Mouse (Mus musculus) neural tube, embryonic 12.5 days (tissue): Measurements from ENCODE around the gene Gm48552. TPM values are rescaled to one million over a fixed set of nuclear protein-coding genes. Genes with fewer than 3 reads are reported as not detected.

Source experiments
- ATAC-seq: fragments of 200-750 bp; cut with Nextera tagmentation; 2 replicates; pipeline ENCODE4 v1.8.0; 2017; ENCODE audit warnings: low read depth, mild to moderate bottlenecking, moderate TSS enrichment, moderate library complexity; ENCODE audit not compliant: low FRiP score
- H3K27ac ChIP-seq: fragments of 300-500 bp; sonication (generic); 2 replicates; pipeline ENCODE4 v1.5.1; 2016
- H3K27me3 ChIP-seq: fragments of 300-500 bp; sonication (generic); replicated peaks from 2 replicates; pipeline ENCODE4 v1.6.1; 2016; ENCODE audit warnings: mild to moderate bottlenecking
- H3K36me3 ChIP-seq: fragments of 300-500 bp; sonication (generic); 2 replicates; pipeline ENCODE4 v1.6.1; 2016; ENCODE audit warnings: mild to moderate bottlenecking
- H3K4me1 ChIP-seq: fragments of 300-500 bp; sonication (generic); 2 replicates; pipeline ENCODE4 v1.6.1; 2016
- H3K4me2 ChIP-seq: fragments of 300-500 bp; sonication (generic); replicated peaks from 2 replicates; pipeline ENCODE4 v1.6.1; 2016; ENCODE audit warnings: mild to moderate bottlenecking
- H3K4me3 ChIP-seq: fragments of 300-500 bp; sonication (generic); 2 replicates; pipeline ENCODE4 v1.5.1; 2016
- H3K9ac ChIP-seq: fragments of 300-500 bp; sonication (generic); 2 replicates; pipeline ENCODE4 v1.6.1; 2016; ENCODE audit warnings: mild to moderate bottlenecking
- H3K9me3 ChIP-seq: fragments of 300-500 bp; sonication (generic); 2 replicates; pipeline ENCODE4 v1.6.1; 2016; ENCODE audit warnings: mild to moderate bottlenecking
- WGBS: fragments of 180-500 bp; shearing (Covaris S2); methylation state at CpG from one replicate; pipeline ENCODE4 v1.1.7; 2016; 5-methylcytosine and 5-hydroxymethylcytosine counted together
- polyA plus RNA-seq: library from polyadenylated mRNA; unstranded; fragments of >200 nt; fragmentation: Nextera tagmentation; extraction: Ambion mirVana; gene quantifications from 2 replicates; pipeline ENCODE4 v1.2.1, GENCODE M21; 2016

The Gm48552 gene
- polyA plus RNA-seq, 1 experiment from 2014 or later: 2.3 TPM

DNA sequence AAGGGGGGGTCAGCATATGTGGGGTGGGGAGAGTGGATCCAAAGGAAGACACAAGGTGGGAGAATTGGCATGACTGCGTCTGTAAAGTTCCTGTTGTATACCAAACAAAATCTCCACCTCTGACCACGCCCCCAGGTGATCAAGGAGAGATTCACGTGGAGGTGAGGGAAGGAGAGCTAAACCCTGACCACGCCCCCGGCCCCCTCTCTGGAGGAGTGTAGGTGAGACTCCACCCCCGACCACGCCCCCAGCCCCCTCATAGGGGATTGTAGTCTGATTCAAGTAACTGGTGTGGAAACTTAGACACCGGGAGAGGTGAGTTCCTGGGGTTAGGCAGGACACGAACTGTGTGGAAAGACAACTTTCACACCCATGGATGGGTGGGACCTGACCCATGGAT is 15.3 kb downstream of the Gm48552 start:
- Histone ChIP-seq H3K4me2 (no peak overlapping the region), H3K4me1 (peaks cover 74% of the 10 kb centered on the region), H3K4me3 (no peak overlapping the region), H3K27me3 (peaks cover 30% of the 10 kb centered on the region), H3K9ac (no peak overlapping the region), H3K36me3 (peaks cover 32% of the 10 kb centered on the region), H3K27ac (no peak overlapping the region), H3K9me3 (no peaks in the 10 kb centered on the region)
- 11% methylated on average over 9 of the region's 9 CpGs for WGBS
- no peak for ATAC-seq

DNA sequence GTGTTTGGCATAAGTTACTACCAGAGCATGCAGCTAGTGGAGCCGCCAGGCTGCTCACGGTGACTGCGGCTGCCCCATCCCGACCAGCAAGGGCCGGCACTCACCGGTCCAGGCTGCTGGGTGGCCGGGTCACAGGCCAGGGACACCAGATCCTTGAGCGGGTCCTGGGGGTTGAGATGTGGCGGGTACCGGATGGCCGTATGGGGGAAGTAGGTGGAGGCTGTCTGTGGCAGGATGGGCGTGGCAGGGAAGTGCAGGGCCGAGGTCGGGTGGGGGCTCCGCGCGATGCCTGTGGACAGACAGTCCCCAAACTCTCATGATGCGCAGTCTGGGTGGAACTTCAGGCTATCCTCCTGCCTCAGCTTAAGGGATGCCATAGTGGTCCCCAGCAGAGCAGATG is 15.9 kb downstream of the Gm48552 start:
- Histone ChIP-seq H3K9me3 (no peaks in the 10 kb centered on the region), H3K36me3 (peaks cover 27% of the 10 kb centered on the region), H3K27me3 (peaks cover 30% of the 10 kb centered on the region), H3K27ac (no peak overlapping the region), H3K4me3 (no peak overlapping the region), H3K9ac (no peak overlapping the region), H3K4me2 (0 out of 2 replicates have a peak overlapping the region, but pooled peaks have one; percentile 3), H3K4me1 (peaks cover 76% of the 10 kb centered on the region)
- no peak for ATAC-seq
- 55% methylated on average over 18 of the region's 18 CpGs for WGBS

DNA sequence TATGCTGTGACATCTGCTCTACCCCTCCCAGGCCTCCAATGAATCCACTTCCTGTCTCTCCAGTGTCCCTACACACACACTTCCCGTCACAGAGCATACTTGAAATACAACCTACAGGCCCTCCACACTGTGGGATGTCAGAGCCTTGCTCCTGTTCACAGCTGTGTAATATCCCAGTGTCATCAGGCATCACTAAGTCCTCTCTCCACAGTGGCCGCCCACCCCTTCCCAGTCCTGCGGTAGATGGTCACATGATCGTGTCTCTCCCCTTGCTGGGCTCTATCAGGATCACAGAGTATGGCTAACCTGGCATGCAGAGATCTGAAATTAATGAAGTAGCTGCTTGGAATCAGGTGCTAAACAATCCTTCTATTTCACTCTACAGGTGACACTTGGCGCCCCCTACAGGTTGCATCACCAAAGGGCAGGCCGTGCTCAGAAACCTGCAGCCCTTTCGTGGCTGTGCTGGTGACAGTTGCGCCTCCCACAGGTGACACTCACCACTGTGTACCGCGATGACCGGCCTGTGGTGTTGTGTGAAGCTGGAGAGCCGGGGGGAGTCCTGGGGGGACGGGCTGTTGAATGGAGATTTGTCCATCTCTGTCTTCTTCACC is 16.9 kb downstream of the Gm48552 start:
- Histone ChIP-seq H3K9ac (no peak overlapping the region), H3K36me3 (peaks cover 18% of the 10 kb centered on the region), H3K27ac (no peak overlapping the region), H3K27me3 (peaks cover 30% of the 10 kb centered on the region), H3K4me1 (peaks cover 70% of the 10 kb centered on the region), H3K4me3 (no peak overlapping the region), H3K4me2 (0 out of 2 replicates have a peak overlapping the region, but pooled peaks have one; percentile 51), H3K9me3 (no peaks in the 10 kb centered on the region)
- ATAC-seq: no peak
- 44% methylated on average over 13 of the region's 13 CpGs for WGBS

DNA sequence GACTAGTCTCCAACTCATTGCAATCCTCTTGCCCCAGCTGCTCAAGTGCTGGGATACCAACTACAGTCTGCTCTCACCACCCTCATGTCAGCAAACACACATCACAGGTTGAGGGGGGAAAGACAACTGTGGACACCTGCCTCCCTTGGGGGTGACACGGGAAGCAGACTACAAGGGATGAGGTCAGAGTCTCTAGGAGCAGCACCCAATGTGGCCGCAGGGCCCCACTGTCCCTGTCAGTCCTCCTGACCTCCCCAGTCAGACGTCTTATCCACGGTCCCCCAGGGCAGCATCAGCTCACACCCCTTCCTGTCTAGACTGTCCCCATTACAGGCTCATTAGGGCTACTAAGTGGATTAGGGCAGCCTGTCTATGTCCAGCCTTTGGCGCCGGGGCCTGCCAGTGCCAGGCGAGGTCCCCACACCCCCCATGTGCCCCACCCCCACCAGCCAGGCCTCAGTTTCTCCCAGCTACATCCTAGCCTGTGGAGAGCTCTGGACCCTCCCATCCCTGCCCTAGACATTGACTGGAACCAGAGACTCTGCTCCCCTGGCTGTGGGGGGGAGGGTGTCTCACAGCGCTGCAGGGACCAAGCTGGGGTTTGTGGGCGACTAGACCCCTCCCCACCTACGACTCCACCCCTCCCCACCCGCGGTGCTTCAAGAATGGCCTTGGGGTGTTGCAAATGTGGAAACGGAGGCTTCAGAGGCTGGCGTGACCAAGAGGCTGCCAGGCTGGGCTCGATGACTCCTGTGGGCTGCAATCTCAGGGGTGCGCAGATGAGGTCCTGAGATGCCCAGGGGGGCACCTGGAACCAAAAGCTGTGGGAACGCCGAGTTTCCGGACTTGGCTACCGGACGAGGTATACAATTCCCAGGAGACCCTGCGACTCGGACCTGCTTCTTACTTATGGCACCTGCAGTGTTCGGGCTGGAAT is 18.0 kb downstream of the Gm48552 start:
- ATAC-seq: no peak
- peaks cover 30% of the 10 kb centered on the region for H3K27me3 ChIP-seq
- peak overlapping the region; percentile 51 for H3K4me2 ChIP-seq
- peak overlapping the region; percentile 21; the same call in 1 of the 2 replicates for H3K9ac ChIP-seq
- H3K36me3 ChIP-seq: peaks cover 18% of the 10 kb centered on the region
- peak overlapping the region; percentile 19 for H3K4me3 ChIP-seq
- WGBS: 22% methylated on average over 24 of the region's 24 CpGs
- H3K4me1 ChIP-seq: peaks cover 66% of the 10 kb centered on the region
- H3K27ac ChIP-seq: 0 out of 2 replicates have a peak overlapping the region, but pooled peaks have one; percentile 15
- no peaks in the 10 kb centered on the region for H3K9me3 ChIP-seq

DNA sequence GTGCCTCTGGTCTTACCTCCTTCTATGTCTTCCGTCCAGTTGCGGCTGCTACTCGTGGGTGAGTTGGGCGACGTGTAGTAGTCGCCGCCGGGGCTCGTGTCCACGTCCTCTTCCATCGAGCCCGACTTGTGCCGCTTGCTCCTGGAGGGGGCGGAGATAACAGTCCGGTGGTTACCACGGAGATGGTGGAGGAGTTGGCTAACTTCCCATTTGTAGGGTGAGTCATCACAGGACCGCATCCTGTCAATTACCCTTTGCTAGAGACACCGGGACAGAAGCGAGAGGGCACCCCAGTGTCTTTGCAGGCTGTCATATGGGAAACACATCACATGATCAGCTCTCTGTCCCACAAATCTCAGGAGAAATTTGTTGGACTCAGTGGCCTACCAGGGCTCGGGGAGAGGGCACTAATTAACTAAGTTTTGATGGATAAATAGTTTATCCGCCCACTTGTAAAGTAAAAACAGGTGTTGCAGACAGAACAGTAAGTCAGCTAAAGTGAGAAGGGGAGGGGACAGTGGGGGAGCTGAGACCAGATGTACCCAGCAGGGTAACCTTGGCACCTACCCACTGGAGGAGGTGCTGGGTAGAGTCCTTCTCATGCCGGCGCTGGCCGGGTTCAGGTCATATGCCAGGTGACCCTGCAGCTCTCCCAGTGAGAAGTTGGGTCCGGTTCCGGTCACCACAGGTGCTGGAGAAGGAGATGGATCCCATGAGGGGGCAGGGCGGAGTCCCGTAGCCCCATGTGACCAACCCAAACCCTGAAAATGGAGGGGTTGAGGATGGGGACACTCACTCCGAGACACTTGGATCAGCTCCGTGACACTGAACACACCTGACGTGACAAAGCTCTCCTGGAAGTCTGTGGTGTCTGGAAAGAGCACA is 19.0 kb downstream of the Gm48552 start:
- ATAC-seq: no peak
- peaks cover 66% of the 10 kb centered on the region for H3K4me1 ChIP-seq
- H3K4me3 ChIP-seq: peak overlapping the region; percentile 19
- peak overlapping the region; percentile 21; the same call in 1 of the 2 replicates for H3K9ac ChIP-seq
- H3K27ac ChIP-seq: 0 out of 2 replicates have a peak overlapping the region, but pooled peaks have one; percentile 15
- peaks cover 18% of the 10 kb centered on the region for H3K36me3 ChIP-seq
- WGBS: 21% methylated on average over 31 of the region's 31 CpGs
- H3K27me3 ChIP-seq: peaks cover 30% of the 10 kb centered on the region
- H3K4me2 ChIP-seq: peak overlapping the region; percentile 51
- no peaks in the 10 kb centered on the region for H3K9me3 ChIP-seq

DNA sequence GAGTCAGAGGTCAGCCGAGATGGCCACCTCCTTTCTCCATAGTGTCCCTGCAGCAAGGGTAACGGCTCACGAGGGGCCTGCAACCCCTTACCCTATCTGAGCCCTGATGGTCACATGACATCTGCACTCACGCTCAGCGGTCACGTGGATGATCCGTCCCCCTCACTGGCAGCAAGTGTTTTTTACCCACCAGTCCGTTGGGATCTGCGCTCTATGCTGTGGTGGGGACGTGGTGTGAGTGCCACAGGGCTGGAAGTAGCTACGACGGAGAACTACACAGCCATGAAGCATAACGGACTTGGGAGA is 19.6 kb downstream of the Gm48552 start:
- H3K4me1 ChIP-seq: peaks cover 63% of the 10 kb centered on the region
- H3K9me3 ChIP-seq: no peaks in the 10 kb centered on the region
- peak overlapping the region; percentile 51; the same call in 1 of the 2 replicates for H3K4me2 ChIP-seq
- peaks cover 18% of the 10 kb centered on the region for H3K36me3 ChIP-seq
- H3K9ac ChIP-seq: no peak overlapping the region
- H3K27me3 ChIP-seq: peaks cover 30% of the 10 kb centered on the region
- 43% methylated on average over 13 of the region's 13 CpGs for WGBS
- no peak for ATAC-seq
- H3K27ac ChIP-seq: no peak overlapping the region
- H3K4me3 ChIP-seq: no peak overlapping the region

DNA sequence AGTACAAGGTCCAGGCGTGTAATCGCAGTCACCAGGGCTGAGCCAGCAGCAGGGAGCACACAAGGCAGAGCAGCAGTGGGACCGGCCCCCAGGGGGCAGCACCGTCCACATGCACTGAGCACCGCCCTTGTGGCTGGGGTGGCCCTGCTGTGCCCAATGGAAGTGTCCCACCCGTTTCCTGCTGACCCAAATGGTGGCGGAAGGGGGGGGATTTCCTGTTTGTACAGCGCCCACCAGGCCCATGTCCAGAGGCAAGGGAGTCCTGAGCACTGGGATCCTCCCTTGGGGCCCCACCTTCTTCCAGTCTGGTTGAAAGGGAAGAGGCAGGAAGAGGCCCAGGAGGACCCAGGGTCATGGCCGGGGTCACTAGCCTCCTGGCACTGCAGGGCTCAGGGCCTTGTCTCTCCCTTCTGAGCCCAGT is 20.1 kb downstream of the Gm48552 start:
- no peak overlapping the region for H3K4me3 ChIP-seq
- peaks cover 65% of the 10 kb centered on the region for H3K4me1 ChIP-seq
- peak overlapping the region; percentile 10; the same call in 1 of the 2 replicates for H3K4me2 ChIP-seq
- no peak overlapping the region for H3K9ac ChIP-seq
- no peak for ATAC-seq
- peaks cover 30% of the 10 kb centered on the region for H3K27me3 ChIP-seq
- H3K9me3 ChIP-seq: no peaks in the 10 kb centered on the region
- H3K36me3 ChIP-seq: peaks cover 18% of the 10 kb centered on the region
- no peak overlapping the region for H3K27ac ChIP-seq
- WGBS: 13% methylated on average over 9 of the region's 9 CpGs

DNA sequence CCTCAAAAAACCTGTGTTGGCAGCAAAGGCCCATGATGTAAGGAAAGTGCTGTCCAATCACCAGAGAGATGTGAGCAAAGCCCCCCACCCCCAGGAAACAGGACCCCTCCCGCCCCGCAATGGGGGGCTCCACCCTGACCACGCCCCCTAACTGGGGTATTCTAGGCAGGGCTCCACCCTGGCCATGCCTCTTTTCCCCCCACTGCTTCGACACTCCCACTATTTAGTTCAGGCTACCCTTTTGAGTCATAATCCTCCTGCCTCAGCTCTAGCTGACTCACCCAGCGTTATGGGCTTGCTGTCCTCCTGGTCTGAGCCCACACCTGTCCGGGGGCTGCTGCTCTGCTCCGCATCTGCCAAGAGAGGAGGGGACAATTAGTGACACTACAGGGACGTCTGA is 20.5 kb downstream of the Gm48552 start:
- WGBS: 10% methylated on average over 8 of the region's 8 CpGs
- H3K27ac ChIP-seq: 0 out of 2 replicates have a peak overlapping the region, but pooled peaks have one; percentile 21
- H3K27me3 ChIP-seq: peaks cover 30% of the 10 kb centered on the region
- peak overlapping the region; percentile 10 for H3K4me2 ChIP-seq
- ATAC-seq: no peak
- 0 out of 2 replicates have a peak overlapping the region, but pooled peaks have one; percentile 3 for H3K4me3 ChIP-seq
- no peak overlapping the region for H3K9ac ChIP-seq
- H3K9me3 ChIP-seq: no peaks in the 10 kb centered on the region
- peaks cover 67% of the 10 kb centered on the region for H3K4me1 ChIP-seq
- peaks cover 15% of the 10 kb centered on the region for H3K36me3 ChIP-seq

DNA sequence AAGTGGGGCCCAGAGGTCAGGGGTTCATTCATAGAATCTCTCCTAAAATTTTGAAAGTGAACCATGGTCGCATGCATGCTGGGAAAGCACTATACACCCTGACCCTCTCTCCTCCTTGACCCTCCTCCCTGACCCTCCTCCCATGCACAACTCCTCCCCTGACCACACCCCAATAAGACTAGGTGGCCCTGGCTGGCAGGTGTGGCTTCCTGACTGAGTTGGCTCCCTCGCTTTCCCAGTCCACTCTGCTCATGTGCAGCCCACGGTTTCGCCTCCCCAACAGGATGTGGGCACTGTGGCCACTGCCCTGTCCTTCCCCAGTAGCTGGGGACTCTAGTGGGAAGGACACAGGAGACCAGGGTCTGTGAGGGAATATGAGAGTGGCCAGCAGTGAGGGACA is 21.5 kb downstream of the Gm48552 start:
- Histone ChIP-seq H3K4me2 (peak overlapping the region; percentile 14), H3K27me3 (peaks cover 23% of the 10 kb centered on the region), H3K27ac (no peak overlapping the region), H3K9me3 (no peaks in the 10 kb centered on the region), H3K4me3 (no peak overlapping the region), H3K9ac (0 out of 2 replicates have a peak overlapping the region, but pooled peaks have one; percentile 35), H3K4me1 (peaks cover 77% of the 10 kb centered on the region), H3K36me3 (peaks cover 7% of the 10 kb centered on the region)
- WGBS: 67% methylated on average over 4 of the region's 4 CpGs
- ATAC-seq: no peak

DNA sequence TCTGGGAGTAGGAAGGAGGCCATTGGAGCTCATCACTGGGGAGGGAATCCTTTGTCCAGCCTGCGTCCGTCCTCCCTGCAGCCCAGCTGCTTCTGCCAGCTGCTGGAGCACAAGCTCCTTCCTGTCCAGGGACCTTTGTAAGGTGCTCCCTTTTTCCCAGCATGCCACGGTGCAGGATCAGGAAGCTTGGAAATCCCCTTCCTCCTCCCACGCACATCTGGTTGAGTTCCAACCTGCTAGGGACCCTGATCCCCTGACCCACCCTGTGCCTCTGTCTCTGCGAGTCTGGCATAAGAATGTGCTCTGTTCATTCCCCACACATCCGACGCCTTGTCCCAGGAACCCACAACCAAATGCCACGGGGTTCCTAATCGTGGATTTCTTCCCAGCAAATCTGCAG is 22.2 kb downstream of the Gm48552 start:
- Histone ChIP-seq H3K36me3 (peaks cover 3% of the 10 kb centered on the region), H3K4me1 (peaks cover 83% of the 10 kb centered on the region), H3K9ac (no peak overlapping the region), H3K9me3 (no peaks in the 10 kb centered on the region), H3K27me3 (peaks cover 23% of the 10 kb centered on the region), H3K27ac (0 out of 2 replicates have a peak overlapping the region, but pooled peaks have one; percentile 50), H3K4me3 (no peak overlapping the region), H3K4me2 (peak overlapping the region; percentile 14)
- WGBS: 83% methylated on average over 9 of the region's 9 CpGs
- no peak for ATAC-seq

DNA sequence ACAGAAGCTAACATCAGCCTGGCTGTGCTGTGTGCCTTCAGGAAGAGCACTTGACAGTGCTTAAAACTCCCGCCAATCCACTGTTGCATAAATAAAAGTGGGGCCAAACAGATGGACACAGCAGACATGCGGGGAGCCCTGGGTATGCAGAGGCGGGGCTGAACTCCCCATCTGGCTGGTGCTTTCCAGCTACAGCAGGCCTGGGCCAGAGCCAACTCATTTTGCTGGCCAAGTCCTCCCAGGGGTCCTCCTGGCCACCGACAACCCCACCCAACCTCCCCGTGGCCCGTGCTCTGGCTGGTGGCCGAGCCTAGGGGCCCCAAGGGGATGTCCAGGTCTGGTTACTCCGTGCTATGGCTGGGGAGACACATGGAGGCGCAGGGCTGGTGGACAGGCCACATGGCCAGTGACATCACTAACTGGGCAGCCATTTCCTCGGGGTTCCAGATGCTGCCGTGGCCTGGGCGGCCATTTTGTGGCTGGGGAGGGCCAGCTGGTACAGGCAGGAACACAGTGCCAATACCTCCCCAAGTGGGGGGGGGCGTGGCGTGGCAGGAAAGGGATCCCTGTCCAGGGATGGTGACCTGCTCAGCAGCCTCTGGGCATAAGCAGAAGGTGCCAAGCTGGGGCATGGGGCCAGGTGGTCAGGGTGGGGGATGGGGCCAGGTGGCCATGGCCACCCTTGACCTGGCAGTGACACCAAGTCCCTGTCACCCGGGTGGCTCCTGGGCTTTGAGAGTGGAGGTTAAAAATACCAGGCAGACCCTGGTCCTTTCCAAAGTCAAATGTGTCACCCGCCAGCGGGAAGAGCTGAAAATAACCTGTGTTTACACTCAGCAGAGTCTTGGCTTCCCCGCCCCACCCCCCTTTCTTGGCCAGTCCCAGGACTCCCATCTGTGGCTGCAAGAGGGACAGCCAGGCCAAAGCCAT is 22.9 kb downstream of the Gm48552 start:
- no peak for ATAC-seq
- Histone ChIP-seq H3K36me3 (peaks cover 2% of the 10 kb centered on the region; the same call in 1 of the 2 replicates), H3K27ac (peak overlapping the region; percentile 50; the same call in 1 of the 2 replicates), H3K9me3 (no peaks in the 10 kb centered on the region), H3K27me3 (peaks cover 19% of the 10 kb centered on the region), H3K4me1 (peaks cover 85% of the 10 kb centered on the region), H3K4me2 (peak overlapping the region; percentile 14), H3K4me3 (no peak overlapping the region), H3K9ac (0 out of 2 replicates have a peak overlapping the region, but pooled peaks have one; percentile 1)
- WGBS: 69% methylated on average over 18 of the region's 18 CpGs
